Mouse (Mus musculus) mouse trophoblast stem cell (cell line): ENCODE results near the gene Fkbp15.

ENCODE experiments used
- in situ Hi-C, 2 experiments: fragments of 300-500 bp; cut with MseI, MboI; formaldehyde crosslinking; loops; 2 replicates in 1 of 2; 3 replicates in 1 of 2; pipeline ENCODE4 v1.15.1; 2025

The Fkbp15 gene

DNA sequence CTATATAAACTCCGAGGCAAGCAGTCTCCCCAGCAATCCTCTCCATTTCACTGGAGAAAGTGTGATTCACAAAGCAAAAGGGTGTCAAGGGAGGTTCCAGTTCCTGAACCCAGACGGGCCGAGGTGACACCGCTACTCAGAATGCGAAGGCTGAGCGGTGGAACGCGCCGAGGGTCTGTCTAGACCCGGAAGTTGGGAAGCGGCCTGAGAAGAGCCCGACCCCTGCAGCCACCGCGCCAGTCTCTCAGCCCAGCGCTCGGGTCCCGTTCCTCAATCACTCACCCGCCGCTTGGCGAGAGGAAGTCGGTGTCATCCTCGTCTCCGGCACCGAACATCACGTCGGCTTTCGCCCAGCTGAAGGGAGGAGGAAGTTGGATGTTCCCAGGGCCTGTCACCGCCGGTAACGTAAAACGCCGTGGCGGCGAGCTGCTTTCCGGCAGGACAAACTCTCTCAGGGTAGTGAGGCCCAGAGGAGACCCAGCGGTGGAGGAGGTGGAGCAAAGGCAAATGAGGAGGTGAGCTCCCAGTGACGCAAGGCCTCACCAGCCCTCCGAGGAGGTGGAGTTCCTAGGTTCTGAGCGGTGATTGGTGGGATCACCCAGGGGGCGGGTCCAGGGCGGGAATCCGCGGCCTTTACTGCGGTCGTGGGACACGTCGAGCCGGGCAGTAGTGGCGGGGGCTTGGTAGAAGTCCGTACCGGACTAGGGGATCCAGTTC, at the start of gene Fkbp15, which contains the start of gene Slc31a1:
Gene Fkbp15, minus strand, starts transcription at position 461 of the 717 bp plus-strand sequence.
Gene Slc31a1, plus strand, starts transcription at position 640 of the 717 bp plus-strand sequence.
- in situ Hi-C loops, result no loop called here

DNA sequence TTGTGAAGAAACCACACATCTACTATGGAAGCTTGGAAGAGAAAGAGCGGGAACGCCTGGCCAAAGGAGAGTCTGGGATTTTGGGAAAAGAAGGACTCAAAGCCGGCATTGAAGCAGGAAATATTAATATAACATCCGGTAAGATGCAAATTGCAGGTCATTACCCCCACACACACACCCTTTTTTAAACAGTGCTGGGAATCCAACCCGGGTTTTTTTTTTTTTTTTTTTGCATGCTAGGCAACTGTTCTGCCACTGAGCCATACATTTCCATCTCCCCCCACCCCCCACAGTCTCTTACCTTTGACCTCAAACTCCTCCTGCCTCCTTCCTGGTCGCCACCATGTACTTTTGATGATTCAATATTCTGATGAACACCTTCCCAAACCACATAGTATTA, 49.3 kb upstream of the Fkbp15 start:
- in situ Hi-C loops, result no loop called here

DNA sequence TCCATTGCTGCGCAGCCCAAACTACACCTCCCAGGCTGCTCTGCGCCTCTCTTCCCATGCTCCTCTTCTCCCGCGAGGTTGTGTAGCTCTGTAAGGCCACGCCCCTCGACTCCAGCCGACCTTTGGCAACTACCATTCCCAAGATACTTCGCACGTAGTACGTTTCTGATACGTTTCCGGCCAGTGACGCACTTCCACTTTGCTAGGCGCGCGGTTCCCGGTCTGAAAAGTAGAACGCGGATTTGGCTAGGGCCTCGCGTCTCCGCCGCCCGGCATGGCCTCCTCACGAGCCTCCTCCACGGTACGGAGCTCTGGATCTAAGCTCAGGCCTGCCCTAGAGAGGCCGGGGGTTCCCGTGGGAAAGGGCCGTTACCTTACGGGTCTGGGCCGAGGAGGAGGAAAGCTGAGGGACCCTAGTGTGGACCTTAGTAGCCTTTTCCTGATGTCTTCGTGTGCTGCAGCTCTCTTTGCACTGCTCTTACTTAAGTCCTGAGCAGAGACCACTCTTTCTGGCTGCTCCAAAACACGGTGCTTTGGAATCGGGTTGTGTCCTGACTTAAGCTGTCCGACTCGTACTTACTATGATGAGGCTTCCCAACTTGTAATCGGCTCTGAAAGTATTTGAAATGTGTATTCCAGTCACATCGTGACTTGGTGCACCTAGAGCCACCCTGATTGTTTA, 48.4 kb upstream of the Fkbp15 start, which contains the start of the genes Cdc26 and Prpf4:
Gene Cdc26, minus strand, starts transcription at position 42 of the 682 bp plus-strand sequence.
Gene Prpf4, plus strand, starts transcription at position 197 of the 682 bp plus-strand sequence.
- in situ Hi-C loops, result no loop called here

DNA sequence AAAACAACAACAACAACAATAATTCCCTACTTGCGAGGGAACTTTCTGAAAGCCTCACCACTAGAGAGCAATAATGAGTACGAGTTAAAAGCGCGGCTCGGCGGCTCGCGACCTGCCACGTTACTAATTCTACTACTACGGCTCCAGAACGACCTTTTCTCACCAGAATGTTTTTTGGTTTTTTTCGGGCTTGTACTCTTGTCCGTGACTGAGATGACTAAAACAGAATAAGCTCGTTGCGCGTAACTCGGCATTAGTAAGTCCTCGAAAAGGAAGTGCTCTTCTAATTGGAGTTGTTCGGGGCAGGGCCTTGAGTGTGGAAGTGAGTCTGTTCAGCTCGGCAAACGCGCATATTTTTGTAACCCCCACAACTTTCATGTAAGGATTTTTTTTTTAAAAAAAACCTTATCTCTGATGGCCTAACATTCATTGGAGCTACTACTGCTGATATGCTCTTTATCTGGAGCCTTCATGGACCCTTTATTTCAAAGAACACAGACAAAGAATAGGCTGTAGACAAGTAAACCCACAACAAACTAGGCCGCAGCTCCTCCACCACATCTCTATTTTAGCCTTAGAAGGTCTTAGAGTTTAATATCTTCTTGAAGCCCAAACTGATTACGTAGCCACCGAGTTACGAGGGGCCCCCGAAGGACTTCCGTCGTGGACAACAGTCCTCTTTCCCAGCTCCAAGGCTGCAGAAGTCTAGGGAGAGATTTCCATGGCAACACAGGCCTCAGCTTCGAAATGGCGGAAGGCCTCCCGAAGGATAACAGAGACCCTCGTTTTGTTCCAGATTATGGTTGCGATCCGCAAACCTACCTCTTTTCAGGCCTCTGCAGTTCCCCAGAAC, 47.6 kb upstream of the Fkbp15 start:
- in situ Hi-C loops, result no loop called here

DNA sequence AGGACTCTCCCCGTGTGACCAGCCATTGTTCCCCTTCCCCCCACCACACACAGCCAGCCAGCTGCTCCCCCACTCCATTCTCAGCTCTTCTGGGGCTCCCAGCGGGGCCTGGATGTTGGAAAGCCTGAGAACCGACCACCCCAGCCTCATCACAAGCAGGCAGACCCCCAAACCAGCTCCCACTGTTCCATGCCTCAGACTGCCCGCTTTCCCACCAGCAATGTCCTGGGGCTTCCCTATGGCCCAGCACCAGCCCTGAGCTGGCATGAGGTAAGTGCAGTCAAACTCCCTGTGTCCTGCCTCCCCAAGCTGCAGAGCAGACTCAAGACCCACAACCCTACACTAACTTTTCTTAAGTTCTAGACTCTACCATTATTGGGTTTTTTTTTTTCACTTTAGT, 45.8 kb upstream of the Fkbp15 start:
- in situ Hi-C loops, result no loop called here

DNA sequence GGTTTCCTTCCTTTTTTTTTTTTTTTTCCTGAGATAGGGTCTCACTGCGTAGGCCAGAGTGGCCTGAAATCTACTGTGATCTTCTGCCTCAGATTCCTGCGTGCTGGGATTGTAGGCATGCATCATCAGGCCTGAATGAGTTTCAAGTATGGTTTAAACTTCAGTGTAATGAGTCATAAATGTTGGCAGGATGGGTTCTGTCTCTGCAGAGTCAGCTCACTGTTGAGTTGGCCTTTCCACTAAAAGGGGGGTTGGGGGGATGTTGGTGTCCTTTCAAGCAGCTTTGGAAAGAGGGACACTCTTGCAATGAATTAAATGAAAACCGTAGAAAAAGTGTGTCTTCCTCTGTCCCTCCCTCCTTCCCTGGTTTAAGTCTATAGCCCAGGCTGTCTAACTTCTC, 38.6 kb upstream of the Fkbp15 start:
- in situ Hi-C loops, result no loop called here

DNA sequence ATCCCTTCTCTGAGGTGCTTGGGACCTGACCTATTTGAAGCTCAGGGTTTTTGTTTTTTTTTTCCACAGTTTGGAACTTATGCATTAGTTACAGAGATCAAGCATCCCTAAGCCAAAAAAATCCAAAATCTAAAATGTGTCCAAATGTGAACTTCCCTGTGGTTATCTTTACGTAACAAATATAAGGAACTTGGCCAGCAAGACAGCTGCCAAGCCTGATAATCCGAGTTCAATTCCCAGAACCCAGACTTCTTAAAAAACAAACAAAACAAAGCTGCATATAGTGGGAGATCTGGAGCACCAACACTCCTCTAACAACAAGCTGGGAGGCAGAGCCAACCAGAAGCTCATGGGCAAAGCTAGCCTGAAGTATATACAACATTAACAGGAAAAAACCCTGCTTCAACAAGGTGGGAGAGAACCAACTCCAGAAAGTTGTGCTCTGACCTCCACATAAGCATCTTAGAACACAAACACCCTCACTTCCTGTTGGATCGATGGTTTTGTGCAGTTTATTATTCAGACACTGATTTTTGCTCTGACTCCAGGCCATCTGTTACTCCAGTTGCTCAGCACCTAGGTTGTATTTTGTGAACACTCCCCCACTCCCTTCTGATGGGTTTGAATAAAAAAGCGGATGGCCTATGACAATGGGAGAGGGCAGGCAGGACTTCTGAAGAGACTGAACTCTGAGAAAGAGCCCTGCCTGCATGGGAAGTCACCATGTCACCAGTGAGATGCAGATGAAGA, 37.4 kb upstream of the Fkbp15 start:
- in situ Hi-C loops, result no loop called here

DNA sequence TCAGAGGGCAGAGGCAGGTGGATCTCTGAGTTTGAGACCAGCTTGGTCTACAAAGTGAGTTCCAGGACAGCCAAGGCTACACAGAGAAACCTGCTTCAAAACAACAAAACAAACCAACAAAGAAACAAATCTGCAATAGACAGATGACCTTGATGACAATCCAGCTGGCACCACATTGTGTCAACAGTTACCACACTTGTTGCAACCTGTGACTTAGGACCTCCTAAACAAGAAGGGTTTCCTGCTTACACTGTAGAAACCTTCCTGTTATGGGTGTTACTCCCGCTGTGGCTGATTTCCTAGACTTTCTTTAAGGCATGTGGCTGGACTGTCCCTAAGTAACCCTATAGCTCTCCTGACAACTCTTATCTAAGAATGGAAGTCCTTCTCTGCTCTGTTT, 35.5 kb upstream of the Fkbp15 start:
- in situ Hi-C loops, result no loop called here

DNA sequence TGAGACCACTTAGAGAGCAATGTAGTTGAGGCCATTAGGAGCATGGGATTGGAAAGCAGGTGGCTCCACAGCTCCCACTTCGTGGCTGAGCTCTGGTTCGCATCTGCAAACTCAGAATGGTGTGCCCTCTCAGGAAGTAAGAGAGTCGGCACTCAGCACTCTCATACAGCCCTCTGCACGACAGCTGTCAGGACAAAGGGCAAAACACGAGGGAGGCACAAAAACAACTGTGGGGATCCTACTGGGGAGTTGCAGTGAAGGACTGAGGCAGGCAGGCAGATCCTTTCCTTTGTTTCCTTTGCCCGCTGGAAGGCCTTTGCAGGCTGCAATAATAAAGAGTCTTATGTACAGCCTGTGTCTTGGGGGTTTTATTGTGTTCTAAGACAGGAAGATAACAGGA, 33.1 kb upstream of the Fkbp15 start:
- in situ Hi-C loops, result no loop called here

DNA sequence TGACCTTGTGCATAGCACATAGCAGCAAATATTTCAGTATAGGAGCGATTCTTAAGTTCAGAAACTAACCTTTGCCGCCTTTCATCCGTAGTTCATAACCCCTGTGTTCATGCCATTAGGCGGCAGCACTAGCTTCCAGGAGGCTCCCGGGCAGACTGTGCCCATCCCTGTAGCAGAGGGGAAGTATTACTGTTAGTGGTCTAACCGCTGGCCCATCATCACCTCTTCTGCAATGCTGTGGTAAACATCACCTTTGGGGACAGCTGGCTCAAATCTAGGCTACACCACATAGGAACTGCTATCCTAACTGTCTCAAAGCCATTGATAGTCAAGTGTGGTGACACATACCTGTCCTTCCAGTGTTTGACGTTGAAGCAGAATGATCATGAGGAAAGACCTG, 31.5 kb upstream of the Fkbp15 start:
- in situ Hi-C loops, result no loop called here

DNA sequence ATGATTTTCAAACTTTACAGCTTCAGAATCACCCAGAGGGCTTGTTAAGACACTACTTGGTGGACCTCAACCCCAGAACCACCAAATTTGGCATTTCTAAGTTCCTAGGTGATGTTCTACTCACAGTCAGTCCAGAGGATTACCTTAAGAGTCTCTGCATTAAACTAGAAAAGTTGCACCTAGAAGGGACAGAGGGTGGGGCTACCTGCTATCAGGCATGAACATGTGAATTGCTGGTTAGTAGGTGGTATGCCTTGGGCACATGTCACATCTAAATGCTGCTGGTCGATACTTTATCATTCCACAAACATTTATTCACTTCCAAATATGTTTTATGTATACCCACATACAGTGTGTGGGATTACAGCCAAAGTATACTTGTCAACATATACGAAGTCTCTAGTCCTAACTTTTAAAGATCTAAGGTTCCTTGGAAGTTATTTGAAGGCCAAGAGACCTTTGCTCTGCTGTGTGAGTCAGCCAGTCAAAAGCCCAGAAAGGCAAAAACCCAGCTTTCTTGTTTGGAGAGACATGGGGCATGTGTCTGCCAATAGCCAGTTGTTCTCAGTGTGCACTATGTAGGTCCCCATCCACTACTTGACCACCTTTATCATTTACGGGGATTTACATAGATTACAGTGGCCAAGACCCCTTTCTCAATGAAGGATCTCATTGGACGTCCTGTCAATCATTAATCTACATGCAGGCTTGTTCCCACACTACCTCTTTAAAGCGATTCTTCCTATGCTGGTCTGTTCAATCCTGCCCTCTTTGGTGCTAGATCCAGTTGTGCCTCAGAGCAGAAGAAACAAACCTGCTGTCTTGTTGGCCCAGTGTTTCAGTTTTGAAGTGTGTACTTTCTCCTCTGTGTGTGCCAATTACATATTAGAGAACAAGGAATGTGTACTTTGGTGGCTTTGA, 29.5 kb upstream of the Fkbp15 start:
- in situ Hi-C loops, result no loop called here

DNA sequence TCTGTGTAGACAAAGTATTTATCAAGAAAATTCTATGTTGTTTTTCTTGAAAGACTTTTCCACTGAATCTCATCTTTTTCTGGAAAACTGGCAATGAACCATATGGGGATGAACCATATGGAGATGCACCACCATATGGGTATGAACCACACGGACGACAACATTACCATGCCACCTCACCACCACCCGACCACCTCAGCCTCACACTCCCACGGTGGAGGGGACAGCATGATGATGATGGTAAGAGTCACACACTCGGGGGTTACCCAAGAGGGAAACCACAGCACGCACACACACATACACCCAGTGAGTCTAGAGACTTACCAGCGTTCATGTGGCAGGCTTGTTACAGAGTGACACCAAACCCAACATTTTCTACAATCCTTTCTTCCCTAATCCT, 25.1 kb upstream of the Fkbp15 start:
- in situ Hi-C loops, result no loop called here

DNA sequence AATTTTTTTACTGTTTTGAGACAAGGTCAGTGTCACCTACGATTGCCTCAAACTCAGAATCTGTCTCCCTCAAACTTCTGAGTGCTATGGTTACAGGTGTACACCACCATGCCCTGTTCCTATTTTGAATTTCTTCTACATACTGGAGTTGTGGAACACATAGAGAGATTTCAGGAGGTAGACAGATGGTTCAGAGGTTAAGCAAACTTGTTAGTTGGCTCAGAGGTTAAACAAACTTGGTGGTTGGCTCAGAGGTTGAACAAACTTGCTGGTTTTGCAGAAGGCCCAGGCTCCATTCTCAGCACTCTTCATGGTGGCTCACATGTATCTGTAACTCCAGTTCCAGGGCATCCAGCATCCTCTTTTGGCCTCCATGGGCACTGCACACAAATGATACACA, 23.8 kb upstream of the Fkbp15 start:
- in situ Hi-C loops, result no loop called here

DNA sequence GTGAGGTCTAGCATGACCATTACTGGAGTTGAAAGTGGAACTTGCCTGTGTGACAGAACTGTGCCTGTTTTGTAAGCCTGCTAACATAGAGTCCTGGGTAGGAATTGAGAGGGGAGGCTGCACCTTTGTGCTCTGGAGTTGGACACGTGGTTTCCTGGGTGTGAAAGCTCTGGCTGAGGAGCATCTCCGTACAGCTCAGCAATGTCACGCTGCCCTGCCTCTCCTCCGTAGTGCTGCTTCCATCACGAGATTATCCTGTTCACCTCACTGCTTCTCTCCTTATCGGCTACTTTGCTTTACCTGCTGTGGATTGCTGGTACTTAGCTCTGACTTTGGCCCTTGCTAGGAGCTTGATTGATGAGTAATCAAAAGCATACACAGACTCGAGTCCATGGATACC, 23.4 kb upstream of the Fkbp15 start:
- in situ Hi-C loops, result no loop called here

DNA sequence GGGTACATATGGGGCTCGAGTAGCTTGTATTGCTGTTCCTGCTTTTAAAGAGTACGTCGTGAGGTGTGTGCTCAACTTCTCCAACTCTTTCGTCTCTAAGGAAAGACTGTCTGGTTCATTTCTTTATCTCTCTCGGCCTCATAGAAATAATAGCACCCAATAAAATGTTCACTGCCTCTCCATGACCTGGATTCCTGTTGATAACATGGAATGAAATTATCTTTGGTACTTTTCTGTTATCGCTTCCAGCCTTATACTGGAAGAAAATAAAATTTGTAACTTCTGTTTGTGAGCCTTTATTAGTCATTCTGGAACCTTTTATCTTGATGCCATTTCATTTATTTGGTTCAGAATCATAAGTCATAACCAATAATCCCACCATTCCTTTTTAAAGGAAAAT, 22.9 kb upstream of the Fkbp15 start:
- in situ Hi-C loops, result no loop called here

DNA sequence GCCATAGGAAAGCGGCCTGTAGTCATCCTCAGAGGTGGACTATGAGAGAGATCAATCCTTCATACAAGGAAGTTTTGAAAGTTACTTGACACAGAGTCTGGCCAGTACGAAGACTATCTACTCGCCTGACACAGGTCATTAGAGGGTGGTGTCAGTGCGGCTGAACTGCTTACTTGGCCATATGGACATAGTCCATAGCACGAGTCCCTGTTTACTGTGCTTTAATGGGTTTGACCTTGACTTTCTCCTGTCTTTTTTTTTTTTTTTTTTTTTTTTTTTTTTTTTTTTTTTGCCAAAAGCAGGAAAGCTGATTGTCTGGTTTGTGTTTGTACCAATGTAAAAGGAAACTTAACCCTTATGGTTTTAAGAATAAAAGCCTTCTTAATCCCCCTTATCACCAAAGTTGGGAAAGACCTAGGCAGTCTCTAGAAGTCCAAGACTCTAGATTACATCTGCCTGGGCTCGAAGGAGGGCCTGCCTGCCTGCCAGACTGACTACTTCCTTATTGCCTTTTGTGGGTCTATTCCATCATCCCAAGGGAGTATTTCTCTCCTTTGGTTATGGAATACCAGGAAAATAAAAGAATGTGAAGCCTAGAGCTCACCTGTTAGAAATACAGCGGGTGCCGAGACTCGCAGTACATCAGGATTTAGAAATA, 19.5 kb upstream of the Fkbp15 start:
- in situ Hi-C loops, result no loop called here

DNA sequence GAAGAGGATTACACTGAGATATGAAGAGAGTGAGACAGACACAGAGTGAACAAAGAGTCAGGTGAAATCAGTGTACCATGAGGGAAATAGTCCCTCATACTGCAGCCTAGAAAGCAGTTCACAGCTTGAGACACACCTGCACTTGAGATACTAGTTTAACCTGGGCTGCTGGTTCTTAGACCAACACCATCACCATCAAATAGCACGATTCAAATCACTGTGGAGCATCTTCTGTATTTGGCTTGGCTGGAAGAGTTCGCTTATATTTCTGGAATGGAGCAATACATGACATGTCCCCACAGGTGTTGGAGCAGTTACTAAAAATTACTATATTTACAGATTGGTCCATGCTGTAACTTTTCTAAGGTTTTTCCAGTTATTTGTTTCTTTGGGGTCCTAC, 15.8 kb upstream of the Fkbp15 start:
- in situ Hi-C loops, result no loop called here

DNA sequence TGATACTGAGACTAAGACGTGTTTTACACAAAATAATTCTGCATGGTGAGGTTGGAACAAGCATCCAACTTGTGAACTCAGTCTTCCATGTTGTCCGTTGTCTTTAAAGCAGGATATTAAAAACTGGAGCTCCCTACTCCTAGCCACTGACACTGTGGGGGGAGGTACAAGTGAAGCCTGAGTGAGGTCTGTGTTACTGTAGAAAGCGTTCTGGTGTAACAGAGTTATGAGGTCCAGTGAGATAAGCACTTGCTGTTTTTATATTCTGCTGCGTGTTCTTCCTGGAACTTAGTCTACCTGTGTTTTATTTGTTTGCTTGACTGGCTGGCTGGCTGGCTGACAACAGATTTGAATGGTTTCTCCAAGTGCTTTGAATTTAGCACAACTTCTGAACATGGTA, 14.0 kb upstream of the Fkbp15 start:
- in situ Hi-C loops, result no loop called here

DNA sequence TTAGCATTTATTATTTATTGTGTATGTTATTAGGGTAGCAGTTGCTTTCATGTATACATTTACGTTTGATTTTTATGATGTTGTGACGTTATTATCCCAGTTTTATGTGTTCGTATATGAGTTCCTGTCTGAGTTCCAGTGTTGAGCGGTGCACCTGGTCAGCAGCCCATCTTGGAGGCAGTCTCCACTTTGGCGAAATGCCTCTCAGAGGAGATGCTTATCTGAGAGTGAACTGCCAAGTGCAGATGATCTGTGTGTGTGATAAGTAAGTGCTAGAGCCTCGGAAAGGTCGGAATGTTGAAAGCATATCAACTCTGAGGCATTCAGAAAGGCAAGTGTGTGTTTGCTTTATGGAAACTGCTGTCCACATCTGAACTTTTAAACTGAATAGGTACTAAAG, 13.3 kb upstream of the Fkbp15 start:
- in situ Hi-C loops, result no loop called here
